Mouse (Mus musculus) intestine, embryonic 14.5 days (tissue): ENCODE data around the gene Galnt14. TPM values are rescaled to one million over a fixed set of nuclear protein-coding genes. Genes with fewer than 3 reads are reported as not detected.

Experiments
- ATAC-seq: fragments of 200-750 bp; cut with Nextera tagmentation; replicated peaks from 2 replicates; pipeline ENCODE4 v1.8.0; 2017; ENCODE audit warnings: low read depth, moderate number of reproducible peaks, moderate TSS enrichment, moderate library complexity; ENCODE audit not compliant: low FRiP score, low TSS enrichment
- DNase-seq: peaks from one replicate; pipeline ENCODE4 v3.0.0-alpha.2; 2018; ENCODE audit warnings: low spot score
- H3K27ac ChIP-seq: fragments of 300-500 bp; sonication (generic); 2 replicates; pipeline ENCODE4 v1.5.1; 2014; ENCODE audit warnings: low read depth, mild to moderate bottlenecking, control low read depth
- H3K27me3 ChIP-seq: fragments of 300-500 bp; sonication (generic); replicated peaks from 2 replicates; pipeline ENCODE4 v1.6.1; 2014; ENCODE audit warnings: low read length, control low read depth; ENCODE audit not compliant: control insufficient read depth, insufficient read depth
- H3K36me3 ChIP-seq: fragments of 300-500 bp; sonication (generic); 2 replicates; pipeline ENCODE4 v1.6.1; 2014; ENCODE audit warnings: low read length, control low read depth; ENCODE audit not compliant: control insufficient read depth, insufficient read depth
- H3K4me1 ChIP-seq: fragments of 300-500 bp; sonication (generic); replicated peaks from 2 replicates; pipeline ENCODE4 v1.6.1; 2014; ENCODE audit warnings: low read length, control low read depth, mixed read lengths; ENCODE audit not compliant: control insufficient read depth, insufficient read depth
- H3K4me2 ChIP-seq: fragments of 300-500 bp; sonication (generic); 2 replicates; pipeline ENCODE4 v1.6.1; 2014; ENCODE audit warnings: low read length
- H3K4me3 ChIP-seq: fragments of 300-500 bp; sonication (generic); 2 replicates; pipeline ENCODE4 v1.5.1; 2014; ENCODE audit warnings: low read depth, low read length, control low read depth, mixed read lengths
- H3K9ac ChIP-seq: fragments of 300-500 bp; sonication (generic); 2 replicates; pipeline ENCODE4 v1.6.1; 2014; ENCODE audit warnings: mild to moderate bottlenecking, low read length
- H3K9me3 ChIP-seq: fragments of 300-500 bp; sonication (generic); 2 replicates; pipeline ENCODE4 v1.6.1; 2016; ENCODE audit warnings: low read length, control low read depth; ENCODE audit not compliant: control insufficient read depth
- WGBS: fragments of 180-500 bp; shearing (Covaris S2); extraction: QIAGEN DNeasy Blood & Tissue Kit; methylation state at CpG from one replicate; pipeline ENCODE4 v1.1.7; 2014; 5-methylcytosine and 5-hydroxymethylcytosine counted together
- polyA plus RNA-seq: library from polyadenylated mRNA; unstranded; fragments of >200 nt; fragmentation: Nextera tagmentation; extraction: Ambion mirVana; gene quantifications from 2 replicates; pipeline ENCODE4 v1.2.1, GENCODE M21; 2014

Gene Galnt14
- polyA plus RNA-seq, 1 experiment from 2014 or later = 1.2 TPM

- Histone ChIP-seq H3K27me3 (no peaks in the 10 kb centered on the region), H3K4me2 (no peak overlapping the region), H3K9ac (no peak overlapping the region), H3K4me1 (no peaks in the 10 kb centered on the region), H3K9me3 (no peaks in the 10 kb centered on the region), H3K36me3 (no peaks in the 10 kb centered on the region), H3K27ac (no peak overlapping the region), H3K4me3 (no peak overlapping the region)
- WGBS = 85% methylated on average over 3 of the region's 3 CpGs
- ATAC-seq (no peak), DNase-seq (no peak)
These were observed 194.7 kb downstream of the Galnt14 start for GRCm38 (mm10) chr17:73515506-73515905.

DNA sequence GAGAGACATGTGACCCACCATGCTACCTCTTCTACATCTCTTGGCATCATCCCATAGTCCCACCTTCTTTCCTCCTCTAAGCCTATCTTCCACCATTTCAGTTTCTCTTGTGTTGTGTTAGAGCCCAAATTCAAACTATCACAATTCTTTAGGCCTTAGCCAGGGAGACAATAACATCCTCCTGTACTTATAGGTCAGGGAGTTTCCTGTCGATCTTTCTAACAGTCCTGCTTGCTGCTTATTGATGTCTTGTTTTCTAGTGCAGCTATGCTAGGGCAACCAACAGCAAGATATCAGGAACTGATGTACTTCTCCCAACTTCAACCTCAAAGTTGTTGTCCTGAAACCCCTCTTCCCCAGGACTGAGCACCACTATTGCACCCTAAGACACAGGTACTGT, 195.4 kb downstream of the Galnt14 start:
- Histone ChIP-seq H3K9ac (no peak overlapping the region), H3K27ac (no peak overlapping the region), H3K27me3 (no peaks in the 10 kb centered on the region), H3K36me3 (no peaks in the 10 kb centered on the region), H3K4me1 (no peaks in the 10 kb centered on the region), H3K9me3 (no peaks in the 10 kb centered on the region), H3K4me3 (no peak overlapping the region), H3K4me2 (no peak overlapping the region)
- DNase-seq (no peak), ATAC-seq (no peak)
- WGBS = 91% methylated on average over 1 of the region's 1 CpGs

DNA sequence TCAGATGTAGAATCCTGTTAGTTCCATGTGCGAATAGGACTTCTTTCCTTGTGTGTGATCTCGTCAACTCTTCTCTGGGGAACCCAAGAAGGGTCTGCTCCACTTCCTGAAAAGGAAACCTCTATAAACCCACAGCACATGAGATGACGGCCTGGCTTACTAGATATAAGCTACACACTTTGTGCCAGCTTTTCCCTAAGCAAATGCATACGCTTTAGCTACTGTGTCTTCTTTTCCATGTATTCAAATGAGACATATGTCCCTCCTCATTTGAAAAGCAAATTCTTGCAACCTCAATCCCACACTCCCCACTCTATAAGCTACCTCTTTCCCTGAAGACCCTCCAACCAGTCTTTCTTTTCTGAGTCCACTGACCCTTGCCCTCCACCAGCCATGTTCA, 196.0 kb downstream of the Galnt14 start:
- Histone ChIP-seq H3K36me3 (no peaks in the 10 kb centered on the region), H3K4me2 (no peak overlapping the region), H3K9ac (no peak overlapping the region), H3K27me3 (no peaks in the 10 kb centered on the region), H3K4me1 (no peaks in the 10 kb centered on the region), H3K27ac (no peak overlapping the region), H3K9me3 (no peaks in the 10 kb centered on the region), H3K4me3 (no peak overlapping the region)
- 88% methylated on average over 4 of the region's 4 CpGs for WGBS
- ATAC-seq (no peak), DNase-seq (no peak)

DNA sequence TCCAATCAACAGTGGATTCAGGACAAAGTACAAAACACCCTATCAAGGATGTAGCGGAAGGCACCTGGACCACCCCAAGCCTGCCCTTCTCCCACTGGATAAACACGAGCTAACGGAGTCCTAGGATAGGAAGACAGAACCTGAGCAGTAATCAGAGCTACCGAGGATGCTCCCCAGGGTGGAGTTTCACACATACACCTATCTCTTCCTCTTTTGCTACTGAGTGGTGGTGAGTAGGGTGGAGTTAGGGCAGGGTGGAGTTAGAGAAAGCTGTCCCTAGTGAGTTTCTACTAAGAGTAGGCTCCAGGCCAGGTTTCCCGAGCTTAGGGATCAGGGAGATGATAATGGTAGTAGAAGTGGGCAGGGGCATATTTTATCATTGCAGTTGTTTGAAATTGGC, 197.4 kb downstream of the Galnt14 start:
- Histone ChIP-seq H3K4me2 (no peak overlapping the region), H3K9ac (no peak overlapping the region), H3K36me3 (no peaks in the 10 kb centered on the region), H3K9me3 (no peaks in the 10 kb centered on the region), H3K27ac (no peak overlapping the region), H3K27me3 (no peaks in the 10 kb centered on the region), H3K4me1 (no peaks in the 10 kb centered on the region), H3K4me3 (no peak overlapping the region)
- DNase-seq (no peak), ATAC-seq (no peak)
- WGBS = 75% methylated on average over 5 of the region's 5 CpGs

GRCm38 (mm10) chr17:73507804-73508535, 202.3 kb downstream of the Galnt14 start:
- DNase-seq (no peak), ATAC-seq (no peak)
- H3K27ac ChIP-seq = no peak overlapping the region
- H3K9me3 ChIP-seq = no peaks in the 10 kb centered on the region
- no peak overlapping the region for H3K4me3 ChIP-seq
- 83% methylated on average over 13 of the region's 13 CpGs for WGBS
- H3K27me3 ChIP-seq = no peaks in the 10 kb centered on the region
- no peak overlapping the region for H3K9ac ChIP-seq
- no peak overlapping the region for H3K4me2 ChIP-seq
- no peaks in the 10 kb centered on the region for H3K36me3 ChIP-seq
- H3K4me1 ChIP-seq = no peaks in the 10 kb centered on the region

DNA sequence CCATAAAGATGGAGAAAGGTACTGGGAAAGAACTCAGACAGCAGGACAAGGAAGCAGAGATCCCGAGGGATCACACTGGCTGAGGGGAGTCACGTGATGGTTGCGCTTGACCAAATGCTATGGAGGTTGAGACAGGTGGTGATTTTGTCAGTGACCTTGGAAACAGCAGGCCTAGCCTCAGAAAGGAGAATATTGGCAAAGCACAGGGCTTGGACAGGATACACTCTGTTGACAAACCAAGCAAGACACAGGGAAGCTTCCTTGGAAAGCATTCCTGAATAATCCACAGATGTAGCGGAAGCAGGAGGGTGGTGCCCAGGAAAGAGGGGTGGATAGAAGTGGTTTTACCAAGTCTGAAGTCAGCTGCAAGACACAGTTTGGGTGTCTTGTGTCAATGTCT, 206.1 kb downstream of the Galnt14 start:
- Histone ChIP-seq H3K4me1 (no peaks in the 10 kb centered on the region), H3K4me3 (no peak overlapping the region), H3K27me3 (no peaks in the 10 kb centered on the region), H3K9me3 (no peaks in the 10 kb centered on the region), H3K36me3 (no peaks in the 10 kb centered on the region), H3K4me2 (no peak overlapping the region), H3K27ac (no peak overlapping the region), H3K9ac (no peak overlapping the region)
- no peak for ATAC-seq
- no peak for DNase-seq
- WGBS = 91% methylated on average over 4 of the region's 4 CpGs

DNA sequence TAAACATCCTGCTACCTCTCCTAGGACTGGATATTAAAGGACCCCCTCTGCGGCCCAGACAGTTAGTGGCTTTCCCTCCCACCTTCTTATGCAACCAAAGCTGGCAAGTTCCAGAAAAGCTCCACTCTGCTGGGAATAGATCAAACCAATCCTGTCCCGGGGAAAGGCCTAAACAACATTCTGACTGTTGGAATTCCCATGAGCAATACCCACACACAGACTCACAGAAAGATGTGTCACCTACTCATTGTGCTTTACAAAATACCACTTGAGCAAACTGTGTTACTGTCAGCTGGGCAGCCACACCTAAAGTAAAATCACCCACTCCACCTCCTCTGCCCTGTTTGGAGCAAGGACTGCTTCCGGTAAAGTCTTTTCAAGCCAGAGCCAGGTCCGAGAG, 207.6 kb downstream of the Galnt14 start:
- Histone ChIP-seq H3K36me3 (no peaks in the 10 kb centered on the region), H3K4me1 (no peaks in the 10 kb centered on the region), H3K4me2 (no peak overlapping the region), H3K27ac (no peak overlapping the region), H3K27me3 (no peaks in the 10 kb centered on the region), H3K4me3 (no peak overlapping the region), H3K9ac (no peak overlapping the region), H3K9me3 (no peaks in the 10 kb centered on the region)
- no peak for ATAC-seq
- WGBS = 76% methylated on average over 4 of the region's 4 CpGs
- DNase-seq = no peak

DNA sequence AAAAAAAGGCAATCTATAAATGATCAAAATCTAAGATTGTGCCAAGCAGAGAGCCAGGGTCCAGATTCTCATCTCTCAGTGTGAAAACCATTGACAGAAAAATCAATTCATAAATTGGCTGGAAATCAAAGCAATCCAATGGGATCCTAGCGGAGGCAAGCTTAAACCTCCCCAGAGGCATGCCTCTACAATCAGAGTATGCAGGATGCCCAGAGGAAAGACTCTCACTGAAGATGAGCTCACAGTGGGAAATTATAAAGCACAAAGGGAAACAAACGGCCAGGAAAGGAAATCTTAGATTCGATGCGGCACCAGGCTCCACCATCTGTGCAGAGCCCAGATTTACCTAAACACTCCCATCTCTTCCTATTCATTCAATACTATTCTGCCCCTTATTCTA, 220.7 kb downstream of the Galnt14 start:
- H3K9ac ChIP-seq = no peak overlapping the region
- H3K4me3 ChIP-seq = no peak overlapping the region
- ATAC-seq (no peak), DNase-seq (no peak)
- H3K4me1 ChIP-seq = no peaks in the 10 kb centered on the region
- no peak overlapping the region for H3K27ac ChIP-seq
- no peak overlapping the region for H3K4me2 ChIP-seq
- H3K27me3 ChIP-seq = no peaks in the 10 kb centered on the region
- H3K36me3 ChIP-seq = no peaks in the 10 kb centered on the region
- no peaks in the 10 kb centered on the region for H3K9me3 ChIP-seq
- 85% methylated on average over 4 of the region's 4 CpGs for WGBS

- Histone ChIP-seq H3K36me3 (no peaks in the 10 kb centered on the region), H3K9me3 (no peaks in the 10 kb centered on the region), H3K27me3 (no peaks in the 10 kb centered on the region), H3K4me2 (no peak overlapping the region), H3K4me3 (no peak overlapping the region), H3K4me1 (no peaks in the 10 kb centered on the region), H3K9ac (no peak overlapping the region), H3K27ac (no peak overlapping the region)
- 23% methylated on average over 13 of the region's 13 CpGs for WGBS
- DNase-seq (peak; percentile 88), ATAC-seq (no peak)
These were observed 222.5 kb downstream of the Galnt14 start for GRCm38 (mm10) chr17:73487792-73488191.
